In genomic region chr8:22091568-22091967, GRCm38 (mm10) we compare ENCODE assay signal across 8 mouse cellular contexts. TPM values are rescaled to one million over a fixed set of nuclear protein-coding genes. Genes with fewer than 3 reads are reported as not detected.
A peak's percentile ranks its signal among the peaks of the same experiment; 100 is the strongest.
DNase-seq lines count a peak whose midpoint lies in the region; ATAC-seq and TF ChIP-seq lines count a peak whose summit lies in the region.

No protein-coding gene starts in this region.

- no peaks in the 10 kb centered on the region for H3K4me1 ChIP-seq in neural tube, embryonic 11.5 days (ENCODE audit: control insufficient read depth, insufficient read depth, low read length)
- no peaks in the 10 kb centered on the region for H3K4me1 ChIP-seq in small intestine, adult 2 months (ENCODE audit: control insufficient read depth, insufficient read depth, insufficient read length, low read length)

- 50% methylated on average over 8 of the region's 8 CpGs for WGBS in neural tube, embryonic 11.5 days
- 42% methylated on average over 8 of the region's 8 CpGs for WGBS in small intestine, adult 2 months

- no peak overlapping the region for H3K4me3 ChIP-seq in neural tube, embryonic 11.5 days (ENCODE audit: low read depth, low read length)
- H3K4me3 ChIP-seq in small intestine, adult 2 months (ENCODE audit: low read depth, low read length): no peak overlapping the region

- peak; percentile 30; the same call in 1 of the 2 replicates for TF ChIP-seq CTCF in small intestine, adult 2 months (IDR thresholded peaks at IDR 0.05; ENCODE audit: extremely low read depth, insufficient read length, insufficient replicate concordance, low read depth, low read length)

- ATAC-seq in neural tube, embryonic 11.5 days (ENCODE audit: insufficient read depth, low FRiP score, low TSS enrichment): no peak

- no peak overlapping the region for H3K4me2 ChIP-seq in neural tube, embryonic 11.5 days (ENCODE audit: low read depth)

- no peak overlapping the region for H3K27ac ChIP-seq in neural tube, embryonic 11.5 days (ENCODE audit: low read depth, low read length)
- H3K27ac ChIP-seq in small intestine, adult 2 months (ENCODE audit: insufficient read depth, low read depth, low read length): no peak overlapping the region

- H3K27me3 ChIP-seq in neural tube, embryonic 11.5 days (ENCODE audit: control insufficient read depth, insufficient read depth, low read length): no peaks in the 10 kb centered on the region
- H3K27me3 ChIP-seq in small intestine, adult 2 months (ENCODE audit: control insufficient read depth, insufficient read depth, low read length): no peaks in the 10 kb centered on the region

- H3K9ac ChIP-seq in neural tube, embryonic 11.5 days (ENCODE audit: low read length): no peak overlapping the region

- peak; percentile 8 for DNase-seq in heart, postnatal 4 days
- DNase-seq in heart, adult 9 months (ENCODE audit: low spot score in 2 of 2): no peak
- peak; percentile 22 for DNase-seq in neural tube, embryonic 11.5 days (ENCODE audit: low spot score)
- no peak for DNase-seq in neural tube, embryonic 10.5 days (ENCODE audit: extremely low spot score, low spot score)
- peak; percentile 58 for DNase-seq in embryo, embryonic 11 days
- no peak for DNase-seq in layer of hippocampus, postnatal 14 days (ENCODE audit: low spot score in 2 of 2)
- DNase-seq in layer of hippocampus, postnatal 25 days (ENCODE audit: extremely low spot score in 1 of 2, low spot score in 1 of 2): no peak

- no peak for TF ChIP-seq POLR2A in small intestine, adult 2 months (IDR thresholded peaks at IDR 0.05; ENCODE audit: low read depth, low read length)

- no peaks in the 10 kb centered on the region for H3K36me3 ChIP-seq in neural tube, embryonic 11.5 days (ENCODE audit: control insufficient read depth, insufficient read depth, low read length)
- H3K36me3 ChIP-seq in small intestine, adult 2 months (ENCODE audit: control insufficient read depth, insufficient read depth, low read length): no peaks in the 10 kb centered on the region

- no peaks in the 10 kb centered on the region for H3K9me3 ChIP-seq in neural tube, embryonic 11.5 days (ENCODE audit: control insufficient read depth, low read length)

RNA-seq across cellular contexts. Expression of gene Alg11, which starts 31.0 kb away (rescaled TPM):
- total RNA-seq in heart, postnatal 4 days (2021): 10 to 100 TPM; 11.4 to 14.5 TPM
- 34.2 and 35.3 TPM in 2 replicates for polyA plus RNA-seq in neural tube, embryonic 11.5 days (2014; fragmentation: Nextera tagmentation; extraction: Ambion mirVana)
- 0.95 and 1.3 TPM in 2 replicates for polyA plus RNA-seq in small intestine, adult 2 months (2012; rRNA removed)
- total RNA-seq in layer of hippocampus, postnatal 14 days (2021): 10 to 100 TPM; 28.4 to 34.9 TPM
- 10 to 100 TPM; 34.2 to 39.1 TPM for total RNA-seq in layer of hippocampus, postnatal 25 days (2021)

RNA-seq across cellular contexts. Expression of gene Atp7b, which starts 31.5 kb away (rescaled TPM):
- under 1 TPM; 0.38 to 0.55 TPM for total RNA-seq in heart, postnatal 4 days (2021)
- polyA plus RNA-seq in neural tube, embryonic 11.5 days (2014; fragmentation: Nextera tagmentation; extraction: Ambion mirVana): 1.5 and 1.6 TPM in 2 replicates
- polyA plus RNA-seq in small intestine, adult 2 months (2012; rRNA removed): 5.5 and 5.7 TPM in 2 replicates
- 1 to 10 TPM; 4.7 to 5.0 TPM for total RNA-seq in layer of hippocampus, postnatal 14 days (2021)
- 1 to 10 TPM; 2.3 to 2.5 TPM for total RNA-seq in layer of hippocampus, postnatal 25 days (2021)

RNA-seq across cellular contexts. Expression of gene Nek5, which starts 33.3 kb away (rescaled TPM):
- not detected for total RNA-seq in heart, postnatal 4 days (2021)
- polyA plus RNA-seq in neural tube, embryonic 11.5 days (2014; fragmentation: Nextera tagmentation; extraction: Ambion mirVana): 0.15 TPM in 1 of 2 replicates, not detected in the other
- not detected in 2 replicates for polyA plus RNA-seq in small intestine, adult 2 months (2012; rRNA removed)
- total RNA-seq in layer of hippocampus, postnatal 14 days (2021): 1 to 10 TPM in 1 of 2 experiments, under 1 TPM in 1; 0.81 to 1.2 TPM
- total RNA-seq in layer of hippocampus, postnatal 25 days (2021): under 1 TPM; 0.34 to 0.47 TPM

Comparison
In these comparisons a context has a peak if more than half of its experiments do, and no peak if none do; other contexts are left out.
1. DNase-seq: peak in heart, postnatal 4 days (single experiment), neural tube, embryonic 11.5 days (single experiment) and embryo, embryonic 11 days (single experiment); none in heart, adult 9 months (0 of 2), neural tube, embryonic 10.5 days (single experiment), layer of hippocampus, postnatal 14 days (0 of 2) and layer of hippocampus, postnatal 25 days (0 of 2).